Mouse (Mus musculus) megakaryocyte, adult 5-6 weeks (primary cell): ENCODE measurements at regions not wholly inside any gene's neighbourhood (a gene's known extent, or its start where the extent isn't known, plus 50 kb on each side); places are given as distances from the start of the nearest gene placed in this dataset.

Experiments used
- ATAC-seq: 2 replicates; pipeline ENCODE4 v1.8.0; 2016; ENCODE audit warnings: mild to moderate bottlenecking, inconsistent platforms; ENCODE audit not compliant: poor library complexity, severe bottlenecking

- no peak for ATAC-seq
Measured at GRCm38 (mm10) chr15:36891296-36891695, 116.3 kb downstream of the Zfp706 start.

GRCm38 (mm10) chr15:36889072-36889471 is 118.5 kb downstream of the Zfp706 start:
- ATAC-seq, result no peak

GRCm38 (mm10) chr15:36888351-36889069 is 119.1 kb downstream of the Zfp706 start:
- ATAC-seq, result peak; percentile 66

GRCm38 (mm10) chr15:36884671-36885365 is 122.8 kb downstream of the Zfp706 start:
- ATAC-seq, result no peak

GRCm38 (mm10) chr15:36884074-36884473 is 123.5 kb downstream of the Zfp706 start:
- no peak for ATAC-seq

GRCm38 (mm10) chr15:36883156-36883555 is 124.4 kb downstream of the Zfp706 start:
- no peak for ATAC-seq

- ATAC-seq, result no peak
Measured at GRCm38 (mm10) chr15:36881576-36881975, 126.0 kb downstream of the Zfp706 start.

- ATAC-seq, result no peak
Measured at GRCm38 (mm10) chr15:36880602-36881001, 127.0 kb downstream of the Zfp706 start.

- peak; percentile 87 for ATAC-seq
Measured at GRCm38 (mm10) chr15:36879587-36879986, 128.0 kb downstream of the Zfp706 start.

- no peak for ATAC-seq
Measured at GRCm38 (mm10) chr15:36878960-36879359, 128.6 kb downstream of the Zfp706 start.

- ATAC-seq, result no peak
Measured at GRCm38 (mm10) chr15:36878276-36878675, 129.3 kb downstream of the Zfp706 start.

GRCm38 (mm10) chr15:36877501-36877900 is 130.1 kb downstream of the Zfp706 start:
- ATAC-seq, result no peak

GRCm38 (mm10) chr15:36875980-36876778 is 131.4 kb downstream of the Zfp706 start:
- ATAC-seq, result peak; percentile 66

- ATAC-seq, result no peak
Measured at GRCm38 (mm10) chr15:36874555-36874954, 133.0 kb downstream of the Zfp706 start.

- ATAC-seq, result no peak
Measured at GRCm38 (mm10) chr15:36873884-36874243, 133.7 kb downstream of the Zfp706 start.

GRCm38 (mm10) chr15:36873058-36873883 is 134.3 kb downstream of the Zfp706 start:
- ATAC-seq, result no peak

GRCm38 (mm10) chr15:36872566-36872965 is 135.0 kb downstream of the Zfp706 start:
- no peak for ATAC-seq

- no peak for ATAC-seq
Measured at GRCm38 (mm10) chr15:36870717-36871116, 136.9 kb downstream of the Zfp706 start.

GRCm38 (mm10) chr15:36870094-36870493 is 137.5 kb downstream of the Zfp706 start:
- no peak for ATAC-seq

GRCm38 (mm10) chr15:36866088-36866487 is 141.5 kb downstream of the Zfp706 start:
- ATAC-seq, result peak; percentile 56

GRCm38 (mm10) chr15:36865332-36865731 is 142.2 kb downstream of the Zfp706 start:
- no peak for ATAC-seq
